Mouse (Mus musculus) intestine, postnatal 0 days (tissue): ENCODE measurements around the gene Mtor. TPM values are rescaled to one million over a fixed set of nuclear protein-coding genes. Genes with fewer than 3 reads are reported as not detected.

Source experiments
- ATAC-seq: fragments of 200-750 bp; cut with Nextera tagmentation; 2 replicates; pipeline ENCODE4 v1.8.0; 2017; ENCODE audit warnings: mild to moderate bottlenecking, moderate TSS enrichment, moderate library complexity
- H3K27ac ChIP-seq: fragments of 300-500 bp; sonication (generic); 2 replicates; pipeline ENCODE4 v1.5.1; 2014; ENCODE audit warnings: mild to moderate bottlenecking, low read depth, low read length, moderate library complexity
- H3K27me3 ChIP-seq: fragments of 300-500 bp; sonication (generic); replicated peaks from 2 replicates; pipeline ENCODE4 v1.6.1; 2014; ENCODE audit warnings: low read length, mixed read lengths; ENCODE audit not compliant: control insufficient read depth, insufficient read depth
- H3K36me3 ChIP-seq: fragments of 300-500 bp; sonication (generic); 2 replicates; pipeline ENCODE4 v1.6.1; 2014; ENCODE audit warnings: mild to moderate bottlenecking, moderate library complexity; ENCODE audit not compliant: control insufficient read depth, insufficient read depth
- H3K4me1 ChIP-seq: fragments of 300-500 bp; sonication (generic); replicated peaks from 2 replicates; pipeline ENCODE4 v1.6.1; 2014; ENCODE audit warnings: antibody characterized with exemption, low read length, mixed read lengths; ENCODE audit not compliant: control insufficient read depth, insufficient read depth
- H3K4me2 ChIP-seq: fragments of 300-500 bp; sonication (generic); replicated peaks from 2 replicates; pipeline ENCODE4 v1.6.1; 2014; ENCODE audit warnings: low read depth, mild to moderate bottlenecking, moderate library complexity
- H3K4me3 ChIP-seq: fragments of 300-500 bp; sonication (generic); 2 replicates; pipeline ENCODE4 v1.5.1; 2014; ENCODE audit warnings: low read depth, low read length
- H3K9ac ChIP-seq: fragments of 300-500 bp; sonication (generic); 2 replicates; pipeline ENCODE4 v1.6.1; 2014; ENCODE audit warnings: mild to moderate bottlenecking, low read depth, low read length
- H3K9me3 ChIP-seq: fragments of 300-500 bp; sonication (generic); 2 replicates; pipeline ENCODE4 v1.6.1; 2016; ENCODE audit warnings: mixed run types; ENCODE audit not compliant: control insufficient read depth
- CTCF ChIP-seq: sonication (generic); IDR thresholded peaks from 2 replicates; pipeline ENCODE4 v1.5.1; 2016; ENCODE audit warnings: low read depth, mild to moderate bottlenecking, control low read depth, antibody characterized with exemption, moderate library complexity
- WGBS: fragments of 180-500 bp; shearing (Covaris S2); extraction: QIAGEN DNeasy Blood & Tissue Kit; methylation state at CpG from one replicate; pipeline ENCODE4 v1.1.7; 2014; 5-methylcytosine and 5-hydroxymethylcytosine counted together
- polyA plus RNA-seq: library from polyadenylated mRNA; unstranded; fragments of >200 nt; fragmentation: Nextera tagmentation; extraction: Ambion mirVana; gene quantifications from 2 replicates; pipeline ENCODE4 v1.2.1, GENCODE M21; 2015

Mtor gene
- polyA plus RNA-seq, 1 experiment from 2014 or later = 14.3 TPM

GRCm38 (mm10) chr4:148429686-148430085 is 18.7 kb upstream of the Mtor start:
- no peak for ATAC-seq
- 37% methylated on average over 6 of the region's 6 CpGs for WGBS
- TF ChIP-seq CTCF = peak; percentile 86
- Histone ChIP-seq H3K4me3 (no peak overlapping the region), H3K4me1 (no peaks in the 10 kb centered on the region), H3K27me3 (no peaks in the 10 kb centered on the region), H3K36me3 (peaks cover 7% of the 10 kb centered on the region; the same call in 1 of the 2 replicates), H3K9ac (no peak overlapping the region), H3K4me2 (no peak overlapping the region), H3K27ac (no peak overlapping the region), H3K9me3 (no peaks in the 10 kb centered on the region)

GRCm38 (mm10) chr4:148430880-148431519 is 17.4 kb upstream of the Mtor start:
- no peak for TF ChIP-seq CTCF
- no peak for ATAC-seq
- H3K27ac ChIP-seq = no peak overlapping the region
- H3K27me3 ChIP-seq = no peaks in the 10 kb centered on the region
- H3K9ac ChIP-seq = no peak overlapping the region
- WGBS = 78% methylated on average over 11 of the region's 11 CpGs
- H3K9me3 ChIP-seq = no peaks in the 10 kb centered on the region
- H3K4me1 ChIP-seq = no peaks in the 10 kb centered on the region
- no peak overlapping the region for H3K4me3 ChIP-seq
- peaks cover 13% of the 10 kb centered on the region for H3K36me3 ChIP-seq
- H3K4me2 ChIP-seq = no peak overlapping the region

GRCm38 (mm10) chr4:148432488-148432887 is 15.9 kb upstream of the Mtor start:
- H3K36me3 ChIP-seq = peaks cover 16% of the 10 kb centered on the region
- no peaks in the 10 kb centered on the region for H3K4me1 ChIP-seq
- no peak overlapping the region for H3K27ac ChIP-seq
- H3K27me3 ChIP-seq = no peaks in the 10 kb centered on the region
- 49% methylated on average over 4 of the region's 4 CpGs for WGBS
- H3K4me2 ChIP-seq = no peak overlapping the region
- no peak overlapping the region for H3K9ac ChIP-seq
- no peak for ATAC-seq
- no peaks in the 10 kb centered on the region for H3K9me3 ChIP-seq
- no peak overlapping the region for H3K4me3 ChIP-seq
- no peak for TF ChIP-seq CTCF

GRCm38 (mm10) chr4:148433336-148433735 is 15.1 kb upstream of the Mtor start:
- H3K4me3 ChIP-seq = no peak overlapping the region
- H3K4me1 ChIP-seq = no peaks in the 10 kb centered on the region
- ATAC-seq = peak; percentile 57
- peak overlapping the region; percentile 32 for H3K4me2 ChIP-seq
- WGBS = 69% methylated on average over 18 of the region's 18 CpGs
- no peak for TF ChIP-seq CTCF
- H3K27me3 ChIP-seq = no peaks in the 10 kb centered on the region
- H3K9ac ChIP-seq = no peak overlapping the region
- H3K36me3 ChIP-seq = peaks cover 16% of the 10 kb centered on the region
- 0 out of 2 replicates have a peak overlapping the region, but pooled peaks have one; percentile 15 for H3K27ac ChIP-seq
- H3K9me3 ChIP-seq = no peaks in the 10 kb centered on the region

- H3K27ac ChIP-seq = 0 out of 2 replicates have a peak overlapping the region, but pooled peaks have one; percentile 15
- no peak for TF ChIP-seq CTCF
- peak; percentile 31; the same call in 1 of the 2 replicates for ATAC-seq
- peak overlapping the region; percentile 32 for H3K4me2 ChIP-seq
- 60% methylated on average over 5 of the region's 5 CpGs for WGBS
- no peaks in the 10 kb centered on the region for H3K9me3 ChIP-seq
- peaks cover 16% of the 10 kb centered on the region for H3K36me3 ChIP-seq
- H3K9ac ChIP-seq = no peak overlapping the region
- H3K27me3 ChIP-seq = no peaks in the 10 kb centered on the region
- no peaks in the 10 kb centered on the region for H3K4me1 ChIP-seq
- no peak overlapping the region for H3K4me3 ChIP-seq
Observed at GRCm38 (mm10) chr4:148433813-148434212, 14.6 kb upstream of the Mtor start.

GRCm38 (mm10) chr4:148434554-148434953 is 13.9 kb upstream of the Mtor start:
- no peaks in the 10 kb centered on the region for H3K4me1 ChIP-seq
- WGBS = 85% methylated on average over 4 of the region's 4 CpGs
- no peak for TF ChIP-seq CTCF
- peaks cover 16% of the 10 kb centered on the region for H3K36me3 ChIP-seq
- H3K27me3 ChIP-seq = no peaks in the 10 kb centered on the region
- no peak overlapping the region for H3K4me3 ChIP-seq
- H3K27ac ChIP-seq = no peak overlapping the region
- no peak overlapping the region for H3K9ac ChIP-seq
- no peak overlapping the region for H3K4me2 ChIP-seq
- no peaks in the 10 kb centered on the region for H3K9me3 ChIP-seq
- ATAC-seq = no peak
